Mouse (Mus musculus) layer of hippocampus, adult 11-12 months (tissue): Measurements from ENCODE around the gene Irx2.

Experiments
- DNase-seq: peaks from one replicate; pipeline ENCODE4 v3.0.0; 2022; ENCODE audit warnings: low spot score

Irx2 gene

GRCm38 (mm10) chr13:72636331-72636851 is 7.8 kb downstream of the Irx2 start:
- DNase-seq = no peak

DNA sequence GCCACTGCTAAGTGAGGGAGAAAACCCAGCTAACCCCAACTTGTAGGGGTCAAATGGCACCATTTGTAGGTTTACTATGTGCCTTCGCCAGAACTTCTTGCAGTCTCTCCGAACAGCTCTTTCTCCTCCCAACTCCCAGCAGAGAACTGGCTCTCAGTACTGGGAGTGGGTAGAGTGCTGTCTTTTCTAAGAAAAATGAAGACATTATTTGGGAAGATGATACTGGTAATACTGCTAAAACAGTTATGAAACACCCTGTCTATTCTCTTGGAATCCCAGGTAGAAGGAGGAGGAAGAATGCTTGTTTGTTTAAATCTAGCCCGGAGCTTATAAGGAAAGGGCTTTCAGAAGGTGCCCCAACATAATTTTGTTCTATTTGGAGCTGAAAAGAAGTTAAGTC is 8.9 kb downstream of the Irx2 start:
- no peak for DNase-seq

DNA sequence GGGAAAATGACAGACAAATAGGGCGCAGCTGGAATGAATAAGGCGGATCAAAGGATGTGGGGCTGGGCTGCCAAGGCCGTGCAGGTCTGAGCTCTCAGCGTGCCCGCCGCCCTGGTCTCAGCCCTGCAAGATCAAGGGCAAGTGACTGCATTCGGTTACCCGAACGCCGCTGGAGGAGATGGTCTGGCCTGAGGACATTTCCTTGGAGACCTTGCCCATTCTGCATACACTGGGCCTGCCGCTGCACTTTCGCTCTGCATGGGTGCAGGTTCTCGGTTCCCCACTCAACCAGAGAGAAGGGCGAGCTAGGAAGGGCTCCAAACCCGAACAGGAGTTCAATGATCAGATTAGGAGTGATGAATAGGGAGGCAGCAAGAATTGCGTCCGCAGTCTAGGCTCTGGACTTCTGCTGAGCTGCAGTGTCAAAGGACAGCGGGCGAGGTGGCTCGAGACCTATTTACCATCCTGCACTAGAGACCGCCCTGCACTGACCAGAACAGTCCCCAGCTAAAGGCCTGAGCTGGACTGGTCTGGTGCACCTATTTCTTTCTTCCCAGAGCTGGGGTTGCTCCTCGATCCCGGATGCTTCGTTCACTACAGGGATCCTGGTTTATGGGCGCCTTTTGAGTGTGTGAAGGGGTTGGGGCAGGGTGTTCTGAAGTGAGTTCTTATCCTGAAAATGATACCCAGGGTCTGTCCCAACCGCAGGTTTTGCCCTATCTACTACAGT is 9.9 kb downstream of the Irx2 start:
- DNase-seq = no peak

DNA sequence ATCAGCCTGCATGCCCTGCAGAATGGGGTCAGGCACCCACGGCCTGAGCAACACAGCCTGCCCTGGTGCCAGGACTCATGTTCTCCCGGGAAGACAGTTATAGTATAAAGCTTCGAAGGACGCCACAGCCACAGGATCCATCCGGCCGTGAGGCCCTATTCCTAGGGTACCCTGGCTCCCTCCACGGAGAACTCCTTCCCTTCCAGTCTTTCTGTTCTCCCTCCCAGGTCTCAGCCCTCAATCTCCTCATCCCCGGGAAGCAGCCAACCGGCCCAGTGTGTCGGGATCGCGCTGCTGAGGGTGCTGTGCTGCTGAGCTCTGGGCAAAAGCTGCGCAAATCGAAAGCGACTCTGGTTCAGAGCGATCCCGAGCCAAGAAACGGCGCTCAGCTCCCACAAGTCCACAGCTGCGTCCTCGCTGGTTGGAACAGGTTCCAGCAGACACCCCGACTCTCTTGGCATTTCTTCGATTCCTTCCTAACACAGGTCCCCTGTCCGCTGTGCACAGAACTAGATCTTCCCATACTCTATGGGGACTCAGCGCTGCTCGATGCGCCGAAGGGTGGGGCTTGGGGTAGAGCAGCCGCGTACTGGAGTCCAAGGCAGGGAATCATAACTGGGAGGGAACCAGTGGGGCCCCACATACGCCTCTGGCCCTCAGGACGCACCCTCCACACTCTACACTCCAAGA is 11.0 kb downstream of the Irx2 start:
- no peak for DNase-seq

DNA sequence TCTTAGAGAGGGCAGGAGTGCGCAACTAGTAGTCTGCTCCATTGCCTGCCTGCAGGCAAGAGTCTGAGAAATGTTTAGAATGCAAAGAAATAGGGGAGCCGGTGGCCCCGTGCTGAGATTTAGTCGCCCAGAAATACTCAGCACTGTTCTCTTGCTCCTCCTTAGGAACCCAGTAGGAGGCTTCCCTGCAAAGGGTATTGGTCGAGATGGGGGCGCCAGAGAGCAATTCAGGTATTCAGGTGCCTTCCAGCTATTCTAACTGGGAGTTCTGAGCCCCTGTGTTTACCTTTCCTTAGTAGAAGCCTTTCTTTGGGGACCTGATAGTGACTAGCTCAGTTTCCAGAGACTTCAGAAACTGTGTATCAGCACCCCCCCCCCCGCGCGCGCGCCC is 11.5 kb downstream of the Irx2 start:
- DNase-seq = no peak

- no peak for DNase-seq
Observed at GRCm38 (mm10) chr13:72656447-72656846, 27.8 kb downstream of the Irx2 start.

- no peak for DNase-seq
Observed at GRCm38 (mm10) chr13:72675826-72676225, 47.2 kb downstream of the Irx2 start.
